ENCODE assay signal across 9 mouse cellular contexts in the genomic region with DNA sequence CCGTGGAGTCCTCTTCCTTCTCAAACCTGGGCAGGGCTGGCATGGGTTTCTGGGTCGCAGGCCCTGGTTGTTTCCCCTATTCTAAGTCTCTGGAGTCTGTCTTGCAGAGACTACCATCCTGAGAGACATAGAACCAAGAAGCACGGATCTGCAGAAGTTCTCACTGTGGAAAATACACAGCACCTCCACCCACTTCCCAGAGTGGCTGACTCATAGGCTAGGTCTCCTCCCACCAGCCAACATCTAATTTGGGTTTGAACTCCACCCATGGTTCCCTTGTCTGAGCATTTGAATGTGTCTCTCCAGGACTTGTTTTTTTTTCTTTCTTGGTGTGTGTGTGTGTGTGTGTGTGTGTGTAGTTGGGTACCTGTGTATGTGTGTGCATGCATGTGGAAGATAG. TPM values are rescaled to one million over a fixed set of nuclear protein-coding genes. Genes with fewer than 3 reads are reported as not detected.
A peak's percentile ranks its signal among the peaks of the same experiment; 100 is the strongest.
DNase-seq lines count a peak whose midpoint lies in the region; ATAC-seq and TF ChIP-seq lines count a peak whose summit lies in the region.
"Had no signal": no experiment of that assay in that cellular context is flagged by ENCODE, and none has a peak within 500 bp of the region (broad histone marks: within the 10 kb centered on the region; RNA-seq: fewer than 3 reads in every experiment).

No protein-coding gene starts in this region.

- 74% methylated on average over 3 of the region's 3 CpGs for WGBS in intestine, embryonic 16.5 days

- ATAC-seq in intestine, embryonic 16.5 days: no peak

- no peak overlapping the region for H3K27ac ChIP-seq in intestine, embryonic 16.5 days (ENCODE audit: low read length)
- H3K27ac ChIP-seq: macrophage had no signal

- peak overlapping the region; percentile 80 for H3K4me2 ChIP-seq in myocyte (ENCODE audit: low read depth)
- no peak overlapping the region for H3K4me2 ChIP-seq in intestine, embryonic 16.5 days (ENCODE audit: low read depth, low read length)

- no peaks in the 10 kb centered on the region for H3K36me3 ChIP-seq in myocyte (ENCODE audit: control insufficient read depth, insufficient read depth)
- no peaks in the 10 kb centered on the region for H3K36me3 ChIP-seq in intestine, embryonic 16.5 days (ENCODE audit: control insufficient read depth, insufficient read depth, low read length)

- peak; percentile 38 for DNase-seq in adrenal gland, adult 8-10 months
- DNase-seq in adrenal gland, postnatal 25 days: no peak
- peak; percentile 51 for DNase-seq in lung, postnatal 10 days
- DNase-seq in lung, postnatal 4 days: no peak
- DNase-seq in heart, postnatal 25 days (ENCODE audit: low spot score): peak; percentile 57
- DNase-seq in B cell, adult 2 months: no peak

- TF ChIP-seq POLR2A in myocyte (IDR thresholded peaks at IDR 0.05; ENCODE audit: insufficient read length, low read depth): peak; percentile 19

- H3K9me3 ChIP-seq in intestine, embryonic 16.5 days (ENCODE audit: control insufficient read depth, low read length): no peaks in the 10 kb centered on the region

- H3K79me2 ChIP-seq in myocyte (ENCODE audit: control insufficient read depth, insufficient read depth): no peaks in the 10 kb centered on the region

- intact Hi-C loops in heart, postnatal 25 days (cut with DNase I): no loop called here

- H3K4me3 ChIP-seq in myocyte: no peak overlapping the region
- no peak overlapping the region for H3K4me3 ChIP-seq in intestine, embryonic 16.5 days (ENCODE audit: low read length)

- H3ac ChIP-seq in myocyte (ENCODE audit: control insufficient read depth, insufficient read length): no peak overlapping the region

- no peak overlapping the region for H3K9ac ChIP-seq in intestine, embryonic 16.5 days (ENCODE audit: low read depth, low read length)

- peaks cover 32% of the 10 kb centered on the region for H3K4me1 ChIP-seq in intestine, embryonic 16.5 days (ENCODE audit: control insufficient read depth, insufficient read depth, low read length)

- no peaks in the 10 kb centered on the region for H3K27me3 ChIP-seq in myocyte (ENCODE audit: control insufficient read depth, insufficient read depth, insufficient read length)
- H3K27me3 ChIP-seq in intestine, embryonic 16.5 days (replicated peaks; ENCODE audit: control insufficient read depth, insufficient read depth, low read length): no peaks in the 10 kb centered on the region

TF ChIP-seq in myocyte, 11 proteins besides CTCF, POLR2A, EP300 and RAD21:
- TF ChIP-seq E2F4 (IDR thresholded peaks at IDR 0.05; ENCODE audit: insufficient read depth) (no peak), REST (IDR thresholded peaks at IDR 0.05; ENCODE audit: insufficient read depth, insufficient read length) (no peak), USF1 (IDR thresholded peaks at IDR 0.05; ENCODE audit: low read depth) (no peak), TCF3 (IDR thresholded peaks at IDR 0.05; ENCODE audit: insufficient read length, low read depth) (no peak)

RNA-seq across cellular contexts. Expression of a gene that starts 34.9 kb away (rescaled TPM):
- under 1 TPM in 1 of 4 experiments, not detected in 3; 0.13 TPM for total RNA-seq in adrenal gland, adult 8-10 months (2022)
- not detected in 2 replicates for total RNA-seq in adrenal gland, postnatal 25 days (2021)
- total RNA-seq in heart, postnatal 25 days (2021): not detected
- 0.18 TPM for polyA plus RNA-seq in myocyte (2012; fragmentation: generic; extraction: Trizol)
- polyA plus RNA-seq in intestine, embryonic 16.5 days (2015; fragmentation: Nextera tagmentation; extraction: Ambion mirVana): 12.5 and 13.4 TPM in 2 replicates
- polyA plus RNA-seq: macrophage had no signal

RNA-seq across cellular contexts. Expression of a gene that starts 46.9 kb away (rescaled TPM):
- 1 to 10 TPM in 3 of 4 experiments, under 1 TPM in 1; 0.77 to 3.2 (median 1.5) TPM for total RNA-seq in adrenal gland, adult 8-10 months (2022)
- total RNA-seq in adrenal gland, postnatal 25 days (2021): 0.91 and 1.2 TPM in 2 replicates
- total RNA-seq in heart, postnatal 25 days (2021): under 1 TPM in 1 of 2 experiments, not detected in 1; 0.28 TPM
- polyA plus RNA-seq in myocyte (2012; fragmentation: generic; extraction: Trizol): 16.3 TPM
- 0.44 and 0.55 TPM in 2 replicates for polyA plus RNA-seq in intestine, embryonic 16.5 days (2015; fragmentation: Nextera tagmentation; extraction: Ambion mirVana)

RNA-seq across cellular contexts. Expression of a gene that starts 57.2 kb away (rescaled TPM):
- 10 to 100 TPM; 55.5 to 86.2 (median 70.7) TPM for total RNA-seq in adrenal gland, adult 8-10 months (2022)
- total RNA-seq in adrenal gland, postnatal 25 days (2021): 56.5 and 68.7 TPM in 2 replicates
- 100 to 1,000 TPM; 111 to 117 TPM for total RNA-seq in heart, postnatal 25 days (2021)
- 136 TPM for polyA plus RNA-seq in myocyte (2012; fragmentation: generic; extraction: Trizol)
- polyA plus RNA-seq in intestine, embryonic 16.5 days (2015; fragmentation: Nextera tagmentation; extraction: Ambion mirVana): 31.5 and 34.0 TPM in 2 replicates

Comparison
In these comparisons a context has a peak if more than half of its experiments do, and no peak if none do; other contexts are left out.
1. DNase-seq: peak in adrenal gland, adult 8-10 months (single experiment), lung, postnatal 10 days (single experiment) and heart, postnatal 25 days (single experiment); none in adrenal gland, postnatal 25 days (single experiment), lung, postnatal 4 days (0 of 2) and B cell, adult 2 months (0 of 2).